Mouse (Mus musculus): Measurements from ENCODE around the gene Klhl24.

DNA sequence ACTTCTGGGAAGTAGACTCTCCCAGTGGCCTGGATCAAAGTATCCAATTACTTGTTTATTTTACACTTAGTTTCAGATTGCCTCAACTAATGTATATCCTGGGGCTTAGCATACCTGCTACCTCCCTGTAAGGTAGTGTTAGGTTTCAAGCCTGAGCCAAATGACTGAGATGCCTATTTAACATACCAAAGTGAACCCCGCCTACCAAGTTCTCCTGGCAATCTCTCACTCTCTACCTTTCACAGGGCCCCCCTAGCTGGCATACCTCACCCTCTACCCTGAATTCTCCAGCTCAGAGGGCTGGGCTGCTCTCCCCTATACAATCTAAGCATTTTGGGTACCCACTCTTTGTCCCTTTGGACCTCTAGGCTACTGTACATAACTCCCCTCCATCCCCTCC lies 24.6 kb upstream of the Klhl24 start:
- TF ChIP-seq CTCF (IDR thresholded peaks at IDR 0.05; ENCODE audit: low read depth, low read length): no peak
- no peak for TF ChIP-seq POLR2A (IDR thresholded peaks at IDR 0.05; ENCODE audit: extremely low read depth, insufficient read depth, low read length)
